Mouse (Mus musculus) forebrain, embryonic 14.5 days (tissue): ENCODE results near the gene Ssbp2. TPM values are rescaled to one million over a fixed set of nuclear protein-coding genes. Genes with fewer than 3 reads are reported as not detected.

Experiments
- microRNA-seq: library from miRNA; unstranded; fragments of <30 nt; microRNA quantifications from one replicate; pipeline ENCODE4, GENCODE M21; 2016
- polyA plus RNA-seq: library from polyadenylated mRNA; unstranded; fragments of >200 nt; fragmentation: Nextera tagmentation; extraction: Ambion mirVana; gene quantifications from 2 replicates; pipeline ENCODE4 v1.2.1, GENCODE M21; 2014

Gene Ssbp2
- polyA plus RNA-seq, 1 experiment from 2014 or later: 252 TPM

Small RNAs within 50 kb of the gene (microRNA-seq; reads per million reads assigned to microRNA genes)
- gene Gm27656: not detected

Other genes with a start within 250 kb of the Ssbp2 start
- 14.1 and 15.4 TPM in 2 replicates for gene Atg10, start 236.3 kb upstream of the Ssbp2 start, polyA plus RNA-seq